Mouse (Mus musculus) erythroblast, adult 5-6 weeks (primary cell): Measurements from ENCODE around the gene Srgap1. TPM values are rescaled to one million over a fixed set of nuclear protein-coding genes. Genes with fewer than 3 reads are reported as not detected.

ENCODE experiments used
- ATAC-seq: replicated peaks from 2 replicates; pipeline ENCODE4 v1.8.0; 2016; ENCODE audit warnings: moderate number of reproducible peaks, mild to moderate bottlenecking, moderate TSS enrichment, inconsistent platforms; ENCODE audit not compliant: poor library complexity, low FRiP score, severe bottlenecking
- total RNA-seq, 2 experiments: library from RNA; stranded (forward) in 1 of 2; stranded (reverse) in 1 of 2; fragments of 150-400 nt in 1 of 2; fragments of 200-764, 138-1000 nt in 1 of 2; gene quantifications; 2 replicates each; pipeline versions ENCODE4 v1.2.3 to v1.2.4; 2015 to 2017; ENCODE audit warnings: low replicate concordance in 2 of 2

Gene Srgap1
- total RNA-seq, 2 experiments from 2014 or later = not detected

DNA sequence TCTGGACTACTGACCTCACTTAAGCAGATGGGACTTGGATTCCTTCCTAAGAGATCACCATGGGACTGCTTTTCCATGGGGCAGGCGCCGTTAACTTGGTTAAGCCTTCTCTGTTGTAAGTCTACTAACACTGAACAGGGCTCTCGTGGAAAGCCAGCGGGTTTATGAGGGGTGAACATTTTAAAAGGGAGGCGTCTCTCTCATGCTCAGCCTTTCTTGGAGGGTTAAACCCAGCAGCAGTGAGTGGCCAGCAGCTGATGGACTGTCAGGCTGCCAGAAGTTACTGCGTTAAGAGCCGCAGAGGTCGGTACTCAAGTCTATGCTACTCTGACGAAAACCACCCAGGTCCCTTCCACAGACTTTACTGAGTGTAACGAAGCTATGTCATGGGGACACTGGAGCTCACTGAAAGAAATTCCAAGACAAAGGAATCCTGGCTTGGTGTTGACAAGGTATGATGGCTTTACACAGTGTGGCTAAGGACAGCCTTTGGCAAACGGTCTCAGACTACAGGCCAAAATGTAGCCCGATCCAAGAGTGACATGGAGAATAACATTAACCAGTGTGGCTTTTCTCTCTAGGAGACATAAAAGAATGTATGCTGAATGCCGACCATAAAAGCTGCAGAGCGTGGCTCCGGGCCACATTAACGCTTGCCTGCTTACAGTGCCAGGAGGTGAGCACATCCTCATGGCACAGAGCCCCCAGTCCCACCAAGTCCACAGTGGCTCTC lies 209.8 kb downstream of the Srgap1 start:
- no peak for ATAC-seq

DNA sequence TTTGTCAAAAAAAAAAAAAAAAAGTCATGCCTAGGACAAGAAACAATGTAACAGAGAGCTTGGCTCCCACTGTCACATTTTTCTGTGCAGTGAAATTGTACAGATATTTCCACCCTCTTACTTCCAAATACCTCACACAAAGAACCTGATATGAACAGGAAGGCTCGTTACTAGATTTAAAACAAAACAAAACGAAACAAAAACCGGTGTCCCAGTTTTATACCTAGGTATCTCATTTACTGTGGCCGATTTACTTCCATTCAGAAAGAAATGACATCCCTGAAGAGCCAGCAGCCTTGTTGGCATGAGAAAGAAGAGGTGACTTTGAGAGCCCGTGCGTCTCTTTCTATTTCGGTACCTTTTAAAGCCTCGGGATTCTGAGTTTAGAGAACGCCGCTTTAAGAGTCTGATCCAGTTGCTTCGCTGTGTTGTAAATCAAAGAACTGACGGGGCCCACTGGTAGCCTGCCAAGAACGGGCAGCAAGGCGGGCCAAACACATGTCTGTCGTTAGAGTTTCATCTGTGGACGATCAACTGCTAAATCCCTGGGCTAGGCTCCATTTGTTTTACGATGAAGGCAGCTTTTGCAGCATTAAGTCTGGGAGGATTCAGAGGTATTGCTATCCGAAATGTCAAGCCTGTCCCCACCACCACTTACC lies 210.5 kb downstream of the Srgap1 start:
- no peak for ATAC-seq

DNA sequence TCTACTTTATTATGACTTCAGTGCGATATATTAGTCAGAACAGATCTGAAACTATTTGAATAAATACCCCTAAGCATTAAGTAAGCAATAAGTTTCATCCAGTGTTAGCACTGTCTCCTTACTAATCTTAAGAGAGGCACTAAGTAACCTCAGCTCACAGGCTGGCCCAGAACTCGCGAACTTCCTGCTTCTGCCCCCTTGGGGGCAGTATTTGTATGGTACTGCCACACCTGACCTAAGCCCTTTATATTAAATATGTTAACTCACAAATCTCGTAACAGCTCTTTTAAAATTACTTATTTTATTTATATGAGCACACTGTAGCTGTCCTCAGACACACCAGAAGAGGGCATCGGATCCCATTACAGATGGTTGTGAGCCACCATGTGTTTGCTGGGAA lies 213.7 kb downstream of the Srgap1 start:
- no peak for ATAC-seq

DNA sequence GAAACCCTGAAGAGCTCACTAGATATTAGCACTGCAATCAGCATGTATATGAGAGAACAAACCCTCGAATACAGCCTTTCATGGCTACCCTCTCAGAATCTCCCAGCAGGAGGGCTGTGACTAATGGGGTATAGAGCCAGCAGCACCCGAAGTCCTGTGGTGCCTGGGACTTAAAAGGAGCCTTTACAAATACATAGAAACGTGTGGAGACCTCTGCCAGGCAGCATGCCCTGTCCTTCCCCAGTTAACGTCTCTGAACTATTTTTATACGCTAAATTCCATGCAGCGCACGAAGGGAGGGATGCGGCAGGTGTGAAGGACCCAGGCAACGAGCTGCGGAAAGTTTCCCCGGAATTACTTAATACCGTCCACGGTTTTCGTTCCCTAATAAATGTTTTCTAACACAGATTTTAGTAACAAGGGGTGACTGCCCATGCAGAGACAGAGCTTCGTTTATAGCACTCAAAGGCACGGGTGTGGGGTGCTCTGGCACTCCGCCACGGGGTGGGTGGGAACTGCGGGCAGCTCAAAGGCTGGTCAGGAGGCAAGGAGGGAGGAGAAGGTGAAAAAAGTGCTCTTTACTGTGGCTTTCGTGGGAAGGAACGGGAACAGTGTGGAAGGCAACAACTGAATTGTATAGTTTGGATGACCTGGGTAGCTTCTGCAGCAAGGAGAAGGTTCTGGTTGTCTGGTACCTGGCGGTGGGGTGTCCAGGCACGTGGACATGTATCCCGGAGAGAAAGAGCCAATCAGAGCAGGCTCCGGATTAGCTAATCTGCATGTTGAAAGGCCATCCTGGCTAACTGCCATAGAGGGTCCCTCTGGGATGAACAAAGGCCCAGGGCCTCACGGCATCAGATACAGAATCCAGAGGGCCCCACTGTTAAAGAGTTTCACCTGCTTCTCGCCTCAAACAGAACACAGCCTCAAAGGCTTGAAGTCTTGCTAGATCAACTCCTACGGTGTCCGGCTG lies 216.5 kb downstream of the Srgap1 start:
- ATAC-seq = no peak

DNA sequence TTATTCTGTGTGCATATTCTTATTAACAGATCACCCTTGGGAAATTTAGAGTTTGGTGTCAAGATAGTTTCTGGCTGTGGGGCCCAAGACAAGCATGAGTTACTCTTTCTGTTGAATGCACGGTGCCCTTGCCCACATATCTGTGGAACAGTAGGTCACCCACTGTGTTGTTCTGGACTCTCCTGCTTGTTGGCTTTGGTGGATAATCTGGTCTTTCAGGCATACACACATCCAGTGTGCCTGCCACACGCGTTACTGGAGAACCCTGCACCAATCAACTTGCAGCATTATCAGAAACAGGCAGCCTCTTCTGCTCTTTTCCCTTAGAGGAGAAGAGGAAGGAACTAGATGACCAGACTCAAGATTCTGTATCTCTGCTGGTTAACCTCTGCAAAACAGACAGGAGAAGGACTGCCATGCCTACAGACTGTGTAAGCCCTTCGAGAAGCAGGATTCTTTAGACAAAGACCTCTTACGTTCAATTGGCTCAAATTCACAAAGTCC lies 217.3 kb downstream of the Srgap1 start:
- ATAC-seq = no peak

DNA sequence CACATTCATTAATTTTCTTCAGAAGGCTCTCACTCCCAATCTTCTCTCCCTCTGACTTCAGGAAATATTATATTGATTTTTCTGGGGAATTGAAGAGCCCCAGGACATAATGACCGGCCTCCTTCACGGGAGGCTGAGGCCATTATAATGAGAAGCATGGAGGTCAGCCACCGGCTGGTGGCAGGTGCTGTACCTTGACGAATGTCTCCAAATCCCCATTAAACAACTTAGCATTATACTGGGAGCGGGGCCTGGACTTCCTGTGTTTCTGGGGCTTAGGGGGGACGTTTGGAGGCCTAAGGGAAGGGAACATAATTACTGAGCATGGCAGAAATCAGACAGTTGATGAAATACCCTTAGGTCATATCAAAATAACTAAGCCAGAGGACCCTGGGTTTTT lies 218.1 kb downstream of the Srgap1 start:
- no peak for ATAC-seq

DNA sequence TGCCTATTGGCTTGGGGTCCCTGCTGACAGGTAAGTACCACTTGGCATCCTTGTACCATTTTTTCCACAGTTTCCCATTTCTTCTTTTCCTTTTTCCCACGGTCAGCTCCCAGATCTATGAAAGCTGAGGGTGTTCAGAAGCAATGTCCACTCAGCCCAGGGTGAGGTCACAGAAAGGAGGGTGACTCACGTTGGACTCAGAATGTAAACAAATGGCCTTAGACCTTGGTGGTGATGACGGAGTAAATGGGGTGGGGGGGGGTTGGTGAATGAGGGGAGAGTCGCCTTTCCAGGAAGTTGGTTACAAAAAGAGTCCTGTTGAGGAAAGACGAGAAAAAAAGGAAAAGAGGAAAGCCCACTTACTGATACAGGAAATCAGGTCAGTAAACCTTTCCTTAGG lies 224.4 kb downstream of the Srgap1 start:
- no peak for ATAC-seq

DNA sequence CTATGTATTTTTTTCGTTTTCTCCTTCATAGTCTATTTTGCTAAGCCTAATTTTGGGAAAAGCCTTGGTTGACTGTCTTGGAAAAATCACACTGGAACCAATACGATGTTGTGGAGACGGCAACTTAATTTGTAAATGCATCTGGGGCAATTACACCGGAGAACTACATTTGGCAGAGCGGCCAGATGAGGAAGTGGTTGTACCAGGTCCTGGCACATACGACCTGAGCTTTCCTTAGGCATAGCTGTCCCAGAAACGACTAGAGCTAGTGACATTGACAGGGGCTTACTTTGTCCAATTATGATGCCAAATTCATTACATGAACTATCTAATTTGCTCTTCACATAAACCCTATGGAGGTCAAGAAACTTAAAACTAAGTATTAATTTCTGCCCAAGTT lies 226.3 kb downstream of the Srgap1 start:
- ATAC-seq = no peak

DNA sequence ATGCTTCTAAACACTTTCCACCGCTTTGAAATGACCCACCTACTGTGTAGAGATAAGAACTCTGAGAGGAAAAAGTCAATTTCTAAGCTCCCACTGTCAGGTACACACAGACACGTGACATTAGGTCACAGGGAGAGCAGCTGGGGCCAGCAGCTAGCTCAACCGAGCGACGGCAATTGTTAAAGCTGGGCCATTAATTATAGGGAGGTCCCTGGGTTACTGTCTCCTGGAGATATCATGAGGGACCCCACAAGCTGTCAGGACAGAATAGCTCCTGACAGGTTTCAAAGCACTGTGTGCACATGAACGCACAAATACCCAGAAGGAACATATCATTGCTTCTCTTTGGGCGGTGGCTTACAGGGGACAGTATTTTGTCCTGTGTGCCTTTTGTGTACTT lies 229.1 kb downstream of the Srgap1 start:
- ATAC-seq = no peak

DNA sequence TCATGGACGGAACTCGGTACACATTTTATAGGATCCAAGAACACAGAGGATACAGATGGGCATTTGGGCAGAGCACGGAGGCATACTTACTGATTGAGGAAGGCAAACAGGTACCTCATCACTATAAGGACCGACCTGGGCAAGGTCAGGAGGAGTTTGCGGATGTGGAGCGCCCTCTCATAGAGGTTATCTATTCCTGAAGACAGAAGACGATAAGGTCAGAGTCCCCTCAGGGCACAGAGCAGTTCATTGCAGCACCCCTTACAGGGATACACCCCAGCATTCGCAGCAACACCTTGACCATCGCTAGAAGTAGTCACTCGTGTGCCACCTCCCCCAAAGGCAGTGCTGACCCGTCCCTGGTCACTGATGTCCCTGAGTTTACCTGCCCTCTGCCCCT lies 239.3 kb downstream of the Srgap1 start:
- ATAC-seq = no peak

DNA sequence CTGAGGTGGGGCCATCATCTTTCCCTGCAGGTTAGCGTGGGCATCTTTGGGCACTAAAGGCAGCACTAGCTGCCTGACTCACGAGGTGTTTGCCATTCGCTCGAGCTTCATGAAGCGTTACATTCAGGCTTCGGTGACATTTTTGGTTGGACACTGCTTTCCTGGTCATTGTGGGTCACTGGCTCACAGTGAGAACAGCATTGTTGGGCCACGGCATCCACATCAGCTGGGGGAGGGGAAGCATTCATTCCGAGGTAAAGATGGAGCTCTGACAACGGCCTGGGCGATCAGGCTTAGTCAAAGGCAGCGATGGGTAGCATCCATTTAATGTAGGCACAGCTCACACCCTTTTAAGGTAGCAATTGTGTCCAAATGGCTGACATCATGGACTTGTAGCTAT lies 240.3 kb downstream of the Srgap1 start:
- ATAC-seq = no peak

DNA sequence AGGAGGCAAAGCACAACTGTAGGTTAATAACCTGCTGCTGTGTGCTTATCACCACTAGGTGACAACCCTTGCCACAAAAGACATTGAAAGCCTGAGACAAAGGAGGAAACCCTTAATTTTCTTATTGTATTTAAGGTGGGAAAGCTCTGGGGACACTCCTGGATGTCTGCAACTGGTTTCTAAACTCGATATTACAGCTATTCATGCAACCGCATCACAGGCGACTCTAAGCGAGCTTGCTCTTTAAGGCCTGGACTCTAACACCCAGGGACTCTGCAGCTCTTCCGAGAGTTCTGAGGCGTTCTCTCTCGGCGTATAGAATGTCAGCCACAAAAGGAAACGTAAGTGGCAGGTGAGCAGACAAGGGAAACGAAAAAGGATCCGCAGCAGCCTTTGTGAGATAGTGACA lies 241.2 kb downstream of the Srgap1 start:
- no peak for ATAC-seq

DNA sequence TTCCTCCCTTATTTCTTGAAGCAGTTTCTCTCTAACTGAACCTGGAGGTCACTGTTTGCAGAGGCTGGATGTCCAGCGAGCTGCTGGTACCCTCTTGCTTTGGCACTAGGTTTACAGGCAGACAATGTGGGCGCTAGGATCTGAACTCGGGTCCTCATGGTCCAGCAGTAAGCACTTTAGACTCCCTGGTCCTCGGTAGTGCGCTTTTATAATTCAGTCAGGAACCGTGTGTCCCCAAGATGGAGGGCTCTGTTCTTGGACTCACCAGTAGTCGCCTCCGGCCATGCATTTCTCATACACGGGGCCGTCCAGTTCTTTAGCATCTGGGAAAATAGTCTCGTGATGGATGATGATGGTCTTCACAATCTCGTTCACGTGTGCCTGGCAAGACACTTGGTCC lies 242.6 kb downstream of the Srgap1 start:
- ATAC-seq = no peak

DNA sequence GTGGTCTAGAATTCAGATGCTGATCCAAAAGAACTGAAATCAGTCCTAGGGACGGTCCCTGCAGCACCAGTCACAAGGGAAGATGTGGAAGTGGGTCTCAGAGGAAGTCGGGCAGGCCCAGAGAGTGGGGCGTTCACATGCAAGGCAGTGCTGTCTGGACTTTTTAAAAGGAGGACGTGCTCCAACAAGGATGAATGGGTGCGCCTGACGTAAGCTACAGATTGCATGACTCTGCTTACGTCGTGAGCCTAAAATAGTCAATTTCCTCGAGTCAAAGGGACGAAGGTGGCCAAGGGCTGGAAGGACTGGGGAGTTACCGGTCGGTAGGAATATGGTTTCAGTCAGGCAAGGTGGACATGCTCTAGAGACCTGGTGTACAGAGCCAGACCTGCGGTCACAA lies 247.1 kb downstream of the Srgap1 start:
- no peak for ATAC-seq

DNA sequence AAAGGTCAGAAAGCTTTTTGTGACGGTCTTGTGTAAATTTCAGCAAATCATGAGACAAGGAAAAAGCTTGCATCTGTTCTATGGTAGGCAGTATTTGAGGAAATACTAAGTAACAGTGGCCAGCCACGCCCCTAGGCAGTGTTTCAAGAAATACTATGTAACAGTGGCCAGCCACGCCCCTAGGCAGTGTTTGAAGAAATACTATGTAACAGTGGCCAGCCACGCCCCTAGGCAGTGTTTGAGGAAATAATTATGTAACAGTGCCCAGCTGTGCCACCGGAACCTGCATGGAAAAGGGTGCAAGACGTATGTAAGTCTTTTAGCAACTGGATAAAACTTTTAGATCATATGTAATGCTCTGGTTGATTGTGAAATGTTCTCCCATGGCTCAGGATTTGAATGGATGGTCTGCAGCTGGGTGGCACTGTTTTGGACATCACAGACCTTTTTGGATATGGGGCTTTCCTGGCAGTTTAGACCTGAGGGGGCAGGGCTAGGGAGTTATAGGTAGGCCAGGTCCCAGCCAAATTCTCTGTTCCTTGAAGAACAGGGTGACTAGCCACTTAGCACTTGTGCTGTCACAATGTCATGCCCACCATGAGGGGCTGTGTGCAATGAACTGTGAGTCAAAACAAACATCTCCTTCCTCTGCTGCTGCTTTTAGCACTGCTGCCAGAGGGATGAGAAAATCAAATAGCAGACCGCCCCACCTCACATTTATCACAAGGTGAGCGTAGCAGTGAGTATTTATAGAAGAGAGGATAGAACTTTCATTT lies 250.9 kb downstream of the Srgap1 start:
- ATAC-seq = no peak

DNA sequence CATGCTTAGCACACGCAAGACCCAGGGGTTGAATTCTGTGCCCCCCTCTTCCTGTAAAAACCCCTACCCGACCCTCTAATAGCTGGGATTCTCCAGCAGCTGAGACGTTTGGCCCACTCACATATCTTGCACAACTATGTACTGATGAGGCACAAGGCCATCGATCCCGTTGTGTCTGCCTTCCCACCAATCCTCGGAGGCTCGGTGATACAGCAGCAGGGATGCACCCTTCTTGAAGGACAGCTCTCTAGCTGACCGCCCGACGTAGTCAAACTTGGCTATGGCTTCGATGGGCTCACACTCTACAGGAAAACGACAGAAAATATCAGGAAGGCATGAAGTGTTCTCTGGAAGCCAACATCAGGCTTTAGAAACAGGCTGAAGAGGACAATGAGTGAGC lies 252.6 kb downstream of the Srgap1 start:
- no peak for ATAC-seq

DNA sequence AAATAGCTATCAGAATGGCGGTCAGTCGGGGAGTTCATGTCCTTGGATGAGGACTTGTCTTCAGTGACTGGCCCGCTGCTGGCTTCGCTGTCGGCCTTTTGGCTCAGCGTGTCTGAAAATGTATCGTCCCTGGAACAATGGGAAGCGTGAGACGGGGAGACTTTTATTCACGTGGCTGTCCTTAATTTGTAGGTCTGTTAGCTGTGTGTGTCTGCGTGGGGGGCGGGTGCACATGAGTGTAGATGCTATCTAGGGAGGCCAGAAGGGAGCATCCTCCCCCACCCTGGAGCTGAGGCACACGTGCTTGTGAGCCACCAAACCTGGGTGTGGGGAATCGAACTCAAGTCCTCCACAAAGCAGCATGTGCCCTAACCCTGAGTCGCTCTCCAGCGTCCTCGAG lies 254.5 kb downstream of the Srgap1 start:
- ATAC-seq = no peak

DNA sequence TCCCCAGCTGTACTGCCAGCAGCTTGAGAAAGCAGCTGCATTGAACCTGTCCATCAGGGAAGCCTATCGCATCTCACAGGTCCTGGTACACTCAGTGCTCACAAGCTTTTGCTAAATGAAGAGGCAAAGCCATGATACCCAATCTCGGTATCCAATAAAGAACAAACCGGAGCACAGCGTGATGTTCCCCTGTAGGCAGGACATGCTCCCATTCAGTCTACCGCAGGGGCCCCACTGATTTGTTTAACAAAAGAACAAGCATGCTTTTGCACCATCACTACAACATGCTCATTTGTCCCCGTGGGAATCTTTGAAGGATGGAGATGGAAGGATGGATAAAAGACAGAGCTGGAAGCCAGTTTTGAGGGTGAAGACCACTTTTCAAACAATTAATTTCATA lies 257.0 kb downstream of the Srgap1 start:
- ATAC-seq = no peak

DNA sequence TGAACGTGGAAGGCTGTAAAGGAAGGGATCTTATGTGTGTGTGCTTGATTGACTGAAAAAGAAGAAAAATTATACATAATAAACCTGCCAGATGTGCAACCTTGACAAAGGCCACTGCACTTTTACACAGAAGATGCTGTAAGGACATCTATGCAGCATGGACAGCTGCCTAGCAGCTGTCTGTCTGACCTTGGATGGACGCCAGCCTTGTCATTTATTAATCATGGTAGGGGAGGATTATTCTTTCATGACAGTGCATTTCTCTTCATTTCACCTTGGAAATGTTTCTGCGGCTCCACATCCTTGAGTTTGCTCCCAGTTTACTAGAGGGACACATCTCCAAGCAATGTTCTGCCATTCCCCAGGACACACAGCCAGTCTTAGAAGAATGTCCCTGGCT lies 258.6 kb downstream of the Srgap1 start:
- no peak for ATAC-seq

DNA sequence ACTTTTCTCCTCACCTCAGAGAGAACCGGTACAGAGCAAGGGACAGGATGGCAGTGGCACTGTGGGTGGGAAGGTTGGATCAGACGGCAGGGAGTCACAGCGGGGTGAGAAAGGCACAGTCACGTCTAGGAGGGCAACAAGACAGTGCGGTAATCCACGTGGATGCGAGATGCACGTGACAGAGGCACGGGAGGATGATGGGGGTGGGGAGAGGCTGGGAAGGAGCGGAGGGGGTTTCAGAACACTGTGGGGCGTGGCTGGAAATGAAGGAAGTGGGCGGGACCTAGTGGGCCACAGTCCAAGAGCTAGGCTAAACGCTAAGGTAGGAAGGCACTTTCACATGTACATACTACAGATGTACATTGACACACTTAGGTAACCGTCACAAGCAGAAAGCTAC lies 266.0 kb downstream of the Srgap1 start:
- ATAC-seq = no peak
